Mouse (Mus musculus) megakaryocyte, embryonic 14.5 days (primary cell): ENCODE data around the gene Klf15.

Experiments
- FLI1 ChIP-seq: IDR thresholded peaks from 2 replicates; pipeline ENCODE4 v1.6.1; 2012; ENCODE audit warnings: low read length, inconsistent platforms, mixed read lengths
- GATA1 ChIP-seq: IDR thresholded peaks from 3 replicates; pipeline ENCODE4 v1.6.1; 2012; ENCODE audit warnings: mixed read lengths, low read length, inconsistent platforms, borderline replicate concordance

- TF ChIP-seq GATA1 (no peak), FLI1 (no peak)
These were observed 22.5 kb downstream of the Klf15 start for GRCm38 (mm10) chr6:90484876-90485275.
